Mouse (Mus musculus) hindlimb bud, embryonic 11.5 days (tissue): ENCODE results near the gene Dnajc3.
"Not testable (repeated sequence)": the region's sequence is repeated elsewhere in the genome, so short reads cannot be mapped to it uniquely, and the experiment has no call there.

Experiments
- DNase-seq: peaks from one replicate; pipeline ENCODE4 v3.0.0-alpha.2; 2012; ENCODE audit warnings: low read depth, low spot score; ENCODE audit errors: extremely low spot score

Dnajc3 gene

DNA sequence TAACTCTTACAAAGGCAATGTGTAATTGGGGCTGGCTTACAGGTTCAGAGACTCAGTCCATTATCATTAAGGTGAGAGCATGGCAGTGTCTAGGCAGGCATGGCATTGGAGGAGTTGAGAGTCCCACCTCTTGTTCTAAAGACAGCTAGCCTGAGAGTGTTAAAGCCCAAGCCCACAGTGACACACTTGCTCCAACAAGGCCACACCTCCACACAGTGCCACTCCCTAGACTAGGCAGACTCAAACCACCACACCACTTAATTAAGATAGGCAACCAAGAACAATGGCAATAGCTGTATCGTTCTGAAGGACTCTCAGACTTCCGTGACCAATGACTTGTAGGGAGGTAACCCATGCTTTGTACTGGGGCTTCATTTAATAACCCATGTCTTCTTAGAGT lies 7.0 kb upstream of the Dnajc3 start:
- no peak for DNase-seq

DNA sequence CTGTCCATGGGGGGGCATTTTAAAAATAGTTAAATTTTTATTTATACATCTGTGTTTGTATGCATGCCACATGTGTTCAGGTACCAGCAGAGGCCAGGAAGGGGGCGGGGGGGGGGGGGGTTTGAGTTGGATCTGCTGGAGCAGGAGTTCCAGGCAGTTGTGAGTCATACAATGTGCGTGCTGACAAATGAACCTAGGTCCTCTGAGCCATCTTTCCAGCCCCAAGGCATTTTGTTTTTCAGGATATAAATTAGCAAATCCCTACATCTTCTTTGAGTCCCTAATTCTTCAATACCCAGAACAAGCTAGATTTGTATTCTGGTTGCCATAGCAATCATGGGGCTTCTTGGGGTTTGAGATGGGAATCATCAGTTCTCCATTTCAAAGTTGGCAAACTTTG lies 6.6 kb upstream of the Dnajc3 start:
- DNase-seq, result no peak

DNA sequence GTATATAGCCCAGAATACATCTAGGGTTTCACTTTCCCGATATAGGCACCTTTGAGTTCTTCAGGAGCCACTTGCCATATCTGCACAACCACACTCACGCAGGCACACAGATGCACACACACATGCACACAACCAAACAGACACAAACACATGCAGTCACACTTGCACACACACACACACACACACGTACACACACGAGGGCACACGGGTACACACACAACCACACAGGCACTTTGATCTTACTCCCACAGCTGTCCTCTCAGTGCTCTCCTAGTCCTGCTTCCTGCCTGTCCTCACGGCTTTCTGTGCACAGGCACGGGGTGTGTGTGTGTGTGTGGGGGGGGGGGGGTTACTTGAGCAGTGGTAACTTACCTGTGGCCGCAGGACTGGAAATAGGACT lies 4.8 kb upstream of the Dnajc3 start:
- DNase-seq, result no peak

DNA sequence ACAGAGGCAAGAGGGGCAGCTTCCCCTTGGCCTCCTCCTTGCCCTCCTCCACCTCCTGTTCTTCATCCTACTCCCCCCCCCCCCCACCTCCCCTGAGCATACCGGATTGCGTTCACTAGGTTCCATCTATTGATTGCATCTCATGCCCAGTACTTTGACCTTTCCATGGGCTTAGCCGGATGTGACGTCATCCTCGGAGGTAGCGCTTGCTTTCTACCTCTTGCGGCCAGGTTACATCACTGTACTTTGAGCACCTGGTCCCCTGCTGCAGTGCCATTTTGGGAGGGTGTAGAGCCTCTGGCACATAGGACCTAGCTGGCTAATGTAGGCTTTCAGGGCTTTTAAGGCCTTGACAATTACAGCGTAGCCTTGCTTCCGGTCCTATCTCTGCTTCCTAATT lies 3.1 kb upstream of the Dnajc3 start:
- no peak for DNase-seq

DNA sequence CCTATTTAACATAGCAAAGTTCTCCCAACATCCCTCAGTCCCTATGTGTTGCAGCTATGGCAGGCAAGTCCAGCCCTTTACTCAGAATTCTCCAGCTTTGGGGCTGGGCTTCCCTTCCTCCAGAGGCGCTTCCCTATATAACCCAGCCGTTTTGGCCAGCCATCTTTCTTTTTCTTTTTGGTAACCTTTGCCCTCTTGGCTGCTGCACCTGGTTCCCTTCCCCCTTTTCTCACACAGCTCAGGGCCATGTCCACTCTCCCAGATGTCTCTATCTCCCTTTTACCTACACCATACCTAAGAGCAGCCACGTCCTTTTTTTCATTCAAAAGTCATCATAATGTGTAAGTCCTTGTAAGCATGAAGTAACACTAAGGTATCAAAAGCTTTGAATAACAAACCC lies 1.5 kb upstream of the Dnajc3 start:
- no peak for DNase-seq

DNA sequence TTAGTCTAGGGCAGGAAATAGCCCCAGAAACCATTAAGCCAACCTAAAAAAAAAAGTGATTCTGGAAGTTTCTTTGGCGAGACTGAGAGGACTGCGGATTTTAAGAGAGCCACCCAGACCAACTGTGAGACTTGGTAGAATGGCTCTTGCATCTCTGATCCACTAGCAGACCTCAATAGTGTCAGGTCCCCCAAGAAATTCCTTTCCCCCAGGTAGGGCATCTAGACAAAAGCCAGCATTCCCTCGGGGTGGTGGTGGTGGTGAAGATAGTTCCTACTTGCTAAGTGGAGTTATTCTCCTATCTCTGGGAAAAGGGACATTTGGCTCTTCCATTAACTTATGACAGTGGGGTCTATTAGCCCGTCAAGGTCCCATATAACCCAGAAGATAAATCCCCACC lies 824 bp upstream of the Dnajc3 start:
- no peak for DNase-seq

DNA sequence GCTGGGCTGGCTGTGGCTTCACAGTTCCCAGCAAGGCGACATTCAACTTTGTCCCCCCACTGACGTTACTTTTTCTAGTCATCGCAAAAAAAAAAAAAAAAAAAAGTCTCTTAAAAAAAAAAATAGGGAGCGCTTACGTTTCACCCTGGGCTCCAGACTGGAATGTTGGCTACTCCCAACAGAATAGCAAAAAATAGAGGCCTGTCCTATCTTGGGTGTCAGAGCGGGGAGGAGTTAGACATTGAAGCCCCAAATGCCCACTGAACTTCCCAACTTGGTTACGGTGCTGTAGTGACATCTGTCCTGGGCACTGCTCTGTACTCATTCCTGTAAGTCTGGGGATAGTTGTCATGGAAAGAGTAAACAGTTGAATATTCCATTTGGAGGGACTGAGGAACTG lies 775 bp downstream of the Dnajc3 start:
- no peak for DNase-seq

DNA sequence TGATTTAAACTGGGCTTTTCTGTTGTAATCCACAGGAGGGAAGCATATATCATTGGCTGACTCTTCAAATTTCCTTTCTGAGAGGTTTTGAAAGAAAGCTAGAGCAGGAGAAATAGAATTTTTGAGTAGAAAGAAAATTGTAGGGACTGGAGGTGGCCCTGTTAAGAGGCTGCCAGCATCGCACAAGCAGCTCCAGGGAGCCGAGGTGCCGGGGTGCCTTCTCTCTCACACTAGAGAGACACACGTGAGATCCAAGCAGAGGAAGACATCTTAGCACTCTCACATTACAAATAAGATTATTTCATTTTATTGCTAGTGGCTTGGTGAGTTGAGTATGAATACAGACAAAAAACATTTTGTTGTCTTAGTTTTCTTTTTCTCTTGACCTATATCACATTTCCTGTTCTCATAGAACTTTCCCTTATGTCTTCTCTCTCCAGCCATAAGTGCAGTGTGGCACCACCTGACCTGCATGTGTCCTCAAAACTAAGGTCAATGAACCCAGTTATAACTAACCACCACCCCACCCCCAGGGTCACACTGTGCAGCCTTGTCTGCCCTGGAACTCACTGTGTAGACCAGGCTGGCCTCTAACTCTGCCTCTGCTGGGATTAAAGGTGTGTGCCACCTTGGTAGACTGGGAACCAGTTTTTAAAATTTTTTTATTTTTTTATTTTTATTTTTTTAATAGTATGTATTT lies 3.2 kb downstream of the Dnajc3 start:
- DNase-seq, result no peak

DNA sequence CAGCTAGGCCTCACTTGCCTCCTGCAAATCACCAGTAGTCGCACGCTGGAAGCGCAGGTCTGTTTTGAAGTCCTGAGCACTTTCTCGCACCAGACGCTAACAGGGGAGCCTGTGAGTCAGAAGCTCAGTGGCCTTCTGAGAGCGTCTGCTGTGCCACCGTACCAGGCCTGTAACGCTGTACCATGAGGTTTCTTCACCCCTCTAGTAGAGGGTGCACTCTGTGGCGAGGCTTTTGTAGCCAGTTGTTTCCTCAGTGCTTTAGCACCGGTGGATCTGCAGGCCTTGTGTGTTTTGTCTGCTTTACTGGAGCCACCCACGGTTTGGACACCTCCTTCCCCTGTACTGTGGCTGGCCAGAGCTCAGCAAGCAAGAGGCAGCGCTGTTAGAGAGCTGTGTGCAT lies 4.3 kb downstream of the Dnajc3 start:
- no peak for DNase-seq

DNA sequence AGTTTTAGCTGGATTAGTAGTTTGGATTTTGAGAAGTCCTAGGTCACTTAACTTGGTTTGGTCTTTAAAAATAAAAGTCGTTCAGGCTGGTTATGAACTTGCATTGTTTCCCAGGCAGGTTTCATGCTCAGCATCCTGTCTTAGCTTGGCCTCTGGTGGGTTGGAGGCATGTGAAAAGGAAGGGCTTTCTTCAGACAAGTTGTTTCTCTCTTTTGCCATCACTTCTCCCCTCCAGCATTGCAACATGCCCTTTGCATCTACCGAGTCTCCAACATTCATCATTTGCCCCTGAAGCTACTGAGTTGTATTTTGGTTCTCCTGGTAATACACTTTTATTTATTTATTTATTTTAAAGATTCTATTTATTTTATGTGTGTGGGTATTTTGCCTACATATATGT lies 6.9 kb downstream of the Dnajc3 start:
- no peak for DNase-seq

DNA sequence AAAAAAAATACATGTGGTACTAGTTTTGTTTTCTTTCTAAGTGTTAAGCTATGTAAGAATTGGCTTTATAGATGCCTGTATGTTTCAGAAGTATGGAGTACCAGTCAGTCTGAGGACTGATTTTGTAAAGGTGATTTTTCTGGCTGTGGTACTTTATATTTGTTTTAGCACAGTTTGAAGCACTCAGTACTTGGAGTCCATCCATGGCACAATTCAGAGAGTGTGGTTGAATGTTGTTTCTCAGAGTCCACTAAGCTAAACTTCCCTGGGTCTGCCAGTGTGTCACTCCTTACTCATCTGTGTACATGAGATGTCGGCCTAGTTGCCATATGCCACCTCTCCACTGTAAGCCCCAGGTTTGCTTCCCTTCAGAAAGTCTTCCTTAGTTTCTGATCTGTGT lies 11.1 kb downstream of the Dnajc3 start:
- DNase-seq, result no peak

DNA sequence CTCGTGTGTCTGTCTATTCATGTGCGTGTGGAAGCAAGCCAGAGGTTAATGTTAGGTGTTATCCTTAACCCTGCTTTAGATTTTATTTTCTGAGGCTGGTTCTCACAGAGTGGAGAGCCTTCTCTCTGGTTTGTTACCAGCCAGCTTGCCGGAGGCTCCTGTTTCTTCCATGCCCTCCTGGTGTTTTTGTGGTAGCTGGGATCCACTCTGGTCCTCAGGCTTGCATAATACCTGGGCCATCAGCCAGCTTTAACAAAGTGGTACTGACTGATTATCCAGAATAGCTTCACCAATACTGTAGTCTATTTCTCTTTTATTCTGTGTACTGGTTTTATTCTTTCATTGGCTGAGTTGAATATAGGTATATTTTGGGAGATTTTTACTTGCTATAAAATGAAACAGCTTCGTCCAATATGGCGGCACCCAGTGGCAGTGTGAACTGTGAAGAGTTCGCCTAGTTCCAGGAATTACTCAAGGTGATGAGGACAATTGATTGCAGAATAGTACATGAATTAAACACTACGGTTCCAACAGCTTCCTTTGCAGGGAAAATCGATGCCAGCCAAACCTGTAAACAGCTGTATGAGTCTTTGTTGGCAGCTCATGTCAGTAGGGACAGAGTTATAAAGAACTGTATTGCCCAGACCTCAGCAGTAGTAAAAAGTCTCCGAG lies 14.3 kb downstream of the Dnajc3 start:
- no peak for DNase-seq

DNA sequence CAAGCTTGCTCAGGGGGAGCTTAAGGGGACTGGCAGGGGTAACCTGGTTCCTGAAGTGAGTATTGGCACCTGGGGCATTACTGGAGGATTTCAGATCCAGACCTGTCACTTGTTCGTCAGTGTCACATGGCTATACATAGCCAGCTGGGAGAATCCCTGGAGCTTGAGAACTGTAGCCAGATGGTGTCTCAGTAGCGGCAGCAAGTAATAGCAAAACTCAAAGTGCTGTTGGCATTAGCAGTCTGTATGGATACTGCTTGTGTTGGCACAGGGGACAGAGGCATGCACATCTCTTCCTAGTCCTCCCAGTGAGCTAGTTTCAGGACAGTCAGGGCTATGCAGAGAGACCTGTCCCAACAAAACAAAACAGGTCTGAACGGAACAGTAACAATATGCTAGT lies 20.2 kb downstream of the Dnajc3 start:
- DNase-seq, result no peak

DNA sequence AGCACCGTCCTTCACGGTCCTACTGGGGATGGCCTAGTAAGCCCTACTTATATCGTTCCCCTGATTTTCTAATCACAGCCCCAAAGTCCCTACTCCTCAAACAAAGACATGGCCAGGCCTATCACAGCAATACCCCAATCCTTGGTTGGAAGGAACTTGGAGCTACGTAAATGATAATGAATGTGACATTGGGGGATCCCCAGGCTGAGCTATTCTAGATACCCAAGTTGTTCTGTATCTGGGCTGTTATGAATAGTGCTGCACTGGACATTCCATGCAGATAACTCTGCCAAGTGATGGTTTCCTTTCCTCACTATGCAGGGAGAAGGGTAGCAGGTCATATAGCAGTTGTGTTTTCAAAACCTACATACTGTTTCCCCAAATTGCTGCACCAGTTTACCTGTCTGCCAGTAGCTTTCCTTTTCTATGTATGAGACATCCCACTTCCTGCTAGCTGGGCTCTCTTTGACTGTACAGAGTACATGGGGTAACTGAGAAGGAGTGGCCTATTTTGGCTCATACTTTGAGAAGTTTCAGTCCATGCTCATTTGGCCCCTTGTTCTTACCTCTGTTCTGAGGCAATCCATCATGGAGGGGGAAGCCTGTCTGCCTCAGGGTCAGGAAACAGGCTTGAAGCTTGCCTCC lies 27.7 kb downstream of the Dnajc3 start:
- DNase-seq, result no peak

DNA sequence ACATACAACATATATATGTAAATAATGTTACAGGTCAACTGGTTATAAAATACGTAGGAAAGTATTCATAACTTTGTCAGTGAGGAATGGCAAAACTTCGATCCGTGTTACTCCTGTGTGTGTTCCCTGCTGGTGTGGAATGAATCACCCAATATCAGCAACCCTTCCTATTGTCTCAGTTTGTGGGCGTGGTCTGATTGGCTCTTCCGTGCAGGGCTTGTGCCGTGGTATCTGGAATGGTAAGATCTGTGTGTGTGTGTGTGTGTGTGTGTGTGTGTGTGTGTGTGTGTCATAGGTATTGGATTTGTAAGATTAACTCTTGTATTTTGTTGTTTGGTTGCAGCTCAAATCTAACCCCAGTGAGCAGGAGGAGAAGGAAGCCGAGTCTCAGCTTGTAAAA lies 29.9 kb downstream of the Dnajc3 start:
- DNase-seq, result no peak

DNA sequence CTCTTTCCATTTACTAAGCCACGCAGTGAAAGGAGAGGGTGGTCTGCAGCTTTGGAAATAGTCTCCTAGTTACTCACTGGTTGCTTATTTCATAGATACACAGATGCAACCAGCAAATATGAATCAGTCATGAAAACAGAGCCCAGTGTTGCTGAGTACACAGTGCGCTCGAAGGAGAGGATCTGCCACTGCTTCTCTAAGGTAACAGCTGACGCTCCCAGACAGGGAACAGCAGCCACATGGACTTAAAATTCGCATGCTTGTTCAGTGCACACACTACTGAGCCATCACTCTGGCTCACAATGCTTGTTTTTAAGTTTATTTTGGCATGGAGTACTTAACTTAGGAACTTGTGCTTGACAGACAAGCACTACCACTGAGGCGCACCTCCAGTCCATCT lies 34.5 kb downstream of the Dnajc3 start:
- no peak for DNase-seq

DNA sequence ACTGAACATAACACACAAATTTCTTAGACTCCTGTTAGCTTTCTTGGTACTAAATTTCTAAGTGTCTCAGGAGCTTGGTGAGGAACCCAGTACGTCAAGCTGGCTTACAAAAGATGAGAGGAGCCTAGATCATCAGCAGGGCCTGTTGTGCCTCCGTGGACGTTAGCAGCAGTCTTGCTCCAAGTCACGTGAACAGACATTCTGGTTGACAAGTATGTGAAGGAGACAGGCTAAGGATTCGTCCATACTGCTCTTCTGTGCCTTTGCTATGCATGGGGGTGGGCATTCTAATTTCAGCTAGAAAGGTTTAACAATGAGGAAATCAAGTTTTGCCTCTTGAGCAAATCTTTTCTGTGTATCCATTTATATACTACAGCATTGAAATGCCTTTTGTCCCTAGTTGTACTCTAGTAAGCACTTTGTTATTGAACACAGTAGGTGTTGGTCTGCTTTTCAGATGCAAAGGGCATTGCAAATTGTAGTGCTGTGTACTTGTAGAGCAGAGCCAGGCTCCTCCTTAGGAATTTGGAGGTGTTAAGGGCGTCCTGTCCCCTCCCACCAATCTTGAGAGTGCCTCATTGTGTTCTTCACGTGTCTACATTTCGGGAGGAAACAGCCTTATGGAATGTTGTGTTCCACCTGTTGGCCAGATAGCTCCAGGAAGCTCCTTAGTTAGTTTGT lies 39.5 kb downstream of the Dnajc3 start:
- DNase-seq, result no peak

DNA sequence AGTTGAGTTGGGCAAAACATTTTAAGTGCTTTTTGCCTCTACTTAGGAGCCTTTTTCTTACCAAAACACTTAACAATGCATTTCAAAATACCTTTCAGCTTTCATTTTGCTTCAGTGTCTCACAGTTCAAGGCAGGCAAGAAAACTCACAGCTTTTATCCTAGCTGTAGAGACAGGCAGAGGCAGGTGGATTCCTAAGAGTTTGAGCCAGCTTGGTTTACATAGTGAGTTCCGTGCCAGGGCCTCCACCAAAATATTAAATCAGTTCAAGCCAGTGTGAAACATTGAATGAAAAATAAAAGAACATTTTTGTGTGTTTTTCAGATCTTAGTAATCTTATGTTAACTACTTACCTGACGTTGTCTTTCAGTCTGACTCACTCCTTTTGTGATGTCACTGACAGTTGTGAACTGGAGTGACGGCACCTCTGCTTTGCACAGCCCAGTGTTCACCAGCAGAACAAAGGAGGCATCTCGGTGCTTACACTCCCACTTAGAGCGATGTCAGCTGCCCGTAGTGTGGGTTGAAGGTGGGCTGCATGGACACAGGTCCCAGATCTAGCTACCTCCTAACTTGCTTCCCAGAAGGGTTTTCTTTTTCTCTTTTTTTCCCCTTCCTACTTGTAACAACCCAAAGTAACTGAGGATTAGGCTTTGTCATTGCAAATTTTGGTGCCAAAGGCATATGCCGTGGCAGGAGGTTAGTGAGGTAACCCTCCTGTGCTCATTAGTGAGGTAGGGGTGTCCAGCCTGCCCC lies 42.0 kb downstream of the Dnajc3 start:
- no peak for DNase-seq

DNA sequence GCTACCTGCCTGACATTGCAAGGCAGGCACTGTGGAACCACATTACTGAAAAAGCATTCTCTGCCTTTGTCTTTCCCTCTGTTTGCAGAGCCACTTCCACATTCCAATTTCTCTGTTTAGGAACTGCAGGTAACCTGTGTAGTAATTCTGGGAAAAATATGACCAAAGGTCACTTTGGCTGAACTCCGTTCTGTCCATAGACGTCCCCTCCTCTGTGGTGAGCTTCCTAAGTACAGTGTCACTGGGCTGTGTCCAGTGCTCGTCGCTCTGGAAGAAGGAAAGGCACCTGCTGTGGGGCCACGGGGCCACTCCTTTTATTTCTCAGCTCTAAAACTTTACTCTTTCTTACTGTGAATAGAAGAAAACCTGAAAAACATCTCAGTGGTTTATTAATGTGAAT lies 42.6 kb downstream of the Dnajc3 start:
- DNase-seq, result no peak

DNA sequence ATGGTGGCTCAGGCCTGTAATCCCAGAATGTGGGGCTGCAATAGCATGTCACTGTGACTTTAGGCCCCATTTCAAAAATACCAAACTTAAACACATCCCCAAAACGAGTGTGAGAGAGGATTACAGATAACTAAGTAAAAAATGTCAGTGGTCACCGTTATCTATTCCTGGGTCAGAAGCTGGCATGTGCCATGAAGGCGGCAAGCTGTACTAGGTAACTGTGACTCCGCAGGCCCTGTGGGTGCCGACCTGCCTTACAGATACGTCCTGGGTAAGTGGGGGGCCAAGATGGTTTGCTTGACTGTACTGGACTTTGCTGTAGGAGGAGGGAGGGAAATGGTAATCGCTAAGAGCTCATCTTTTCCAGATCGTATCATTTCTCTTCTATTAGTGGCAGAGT lies 43.1 kb downstream of the Dnajc3 start:
- DNase-seq, result no peak

DNA sequence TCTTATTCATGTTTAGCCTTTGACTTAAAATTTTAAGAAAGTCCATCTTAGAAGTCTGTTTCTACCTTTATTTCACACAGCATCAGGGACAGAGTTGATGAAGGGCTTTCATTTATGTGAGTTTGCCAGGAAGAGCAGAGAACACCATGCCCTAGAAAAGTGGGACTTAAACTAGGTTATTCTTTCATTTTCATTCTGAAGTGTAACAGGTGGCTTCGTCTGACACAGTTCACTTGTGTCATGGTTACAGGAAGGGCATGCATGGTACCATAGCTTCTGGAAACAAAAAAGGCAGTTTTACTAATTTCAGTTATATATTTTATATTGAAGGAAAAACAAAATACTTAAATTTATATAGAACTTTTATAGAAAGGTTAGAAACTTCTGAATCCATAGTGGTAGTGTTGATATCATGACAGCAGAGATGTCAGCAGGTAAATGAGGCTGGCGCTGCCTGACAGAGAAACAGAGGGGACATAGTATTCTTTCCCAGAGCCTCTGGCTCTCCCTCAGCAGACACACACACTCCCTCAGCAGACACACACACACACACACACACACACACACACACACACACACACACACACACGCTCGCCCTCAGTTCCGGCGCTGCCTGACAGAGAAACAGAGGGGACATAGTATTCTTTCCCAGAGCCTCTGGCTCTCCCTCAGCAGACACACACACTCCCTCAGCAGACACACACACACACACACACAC lies 44.1 kb downstream of the Dnajc3 start:
- DNase-seq, result not testable (repeated sequence)
